Mouse (Mus musculus): ENCODE measurements around the gene Dot1l. TPM values are rescaled to one million over a fixed set of nuclear protein-coding genes. Genes with fewer than 3 reads are reported as not detected.
"Not testable (repeated sequence)": the region's sequence is repeated elsewhere in the genome, so short reads cannot be mapped to it uniquely, and the experiment has no call there.

The Dot1l gene
- polyA plus RNA-seq, 1 experiment: 6.7 TPM

GRCm38 (mm10) chr10:80808985-80809632, 54.1 kb downstream of the Dot1l start:
- no peak for DNase-seq (ENCODE audit: low spot score)

- DNase-seq (ENCODE audit: low spot score): no peak
Observed at GRCm38 (mm10) chr10:80810084-80810483, 55.1 kb downstream of the Dot1l start.

GRCm38 (mm10) chr10:80812391-80813041, 57.5 kb downstream of the Dot1l start:
- DNase-seq (ENCODE audit: low spot score): no peak

- DNase-seq (ENCODE audit: low spot score): no peak
Observed at GRCm38 (mm10) chr10:80813366-80813765, 58.4 kb downstream of the Dot1l start, which contains the start of gene Jsrp1. Jsrp1 (minus strand) TSS chr10:80813498.

- no peak for DNase-seq (ENCODE audit: low spot score)
Observed at GRCm38 (mm10) chr10:80814800-80815199, 59.8 kb downstream of the Dot1l start.

GRCm38 (mm10) chr10:80816303-80816702, 61.3 kb downstream of the Dot1l start:
- DNase-seq (ENCODE audit: low spot score): not testable (repeated sequence)

- no peak for DNase-seq (ENCODE audit: low spot score)
Observed at GRCm38 (mm10) chr10:80817164-80817563, 62.2 kb downstream of the Dot1l start.

GRCm38 (mm10) chr10:80817955-80818354, 62.9 kb downstream of the Dot1l start:
- not testable (repeated sequence) for DNase-seq (ENCODE audit: low spot score)

GRCm38 (mm10) chr10:80818599-80819281, 63.7 kb downstream of the Dot1l start:
- no peak for DNase-seq (ENCODE audit: low spot score)

GRCm38 (mm10) chr10:80819406-80819805, 64.4 kb downstream of the Dot1l start:
- DNase-seq (ENCODE audit: low spot score): no peak

- no peak for DNase-seq (ENCODE audit: low spot score)
Observed at GRCm38 (mm10) chr10:80821991-80822390, 67.0 kb downstream of the Dot1l start.

- DNase-seq (ENCODE audit: low spot score): no peak
Observed at GRCm38 (mm10) chr10:80822528-80822927, 67.5 kb downstream of the Dot1l start.

GRCm38 (mm10) chr10:80823316-80823715, 68.3 kb downstream of the Dot1l start:
- no peak for DNase-seq (ENCODE audit: low spot score)

- no peak for DNase-seq (ENCODE audit: low spot score)
Observed at GRCm38 (mm10) chr10:80823847-80824643, 69.0 kb downstream of the Dot1l start.

GRCm38 (mm10) chr10:80824827-80825226, 69.8 kb downstream of the Dot1l start:
- no peak for DNase-seq (ENCODE audit: low spot score)

- peak; percentile 91 for DNase-seq (ENCODE audit: low spot score)
Observed at GRCm38 (mm10) chr10:80826151-80827062, 71.4 kb downstream of the Dot1l start, which contains the start of gene Oaz1. Oaz1 (plus strand) TSS chr10:80826656.

GRCm38 (mm10) chr10:80827063-80827869, 72.3 kb downstream of the Dot1l start:
- DNase-seq (ENCODE audit: low spot score): no peak

- DNase-seq (ENCODE audit: low spot score): no peak
Observed at GRCm38 (mm10) chr10:80827870-80828420, 72.9 kb downstream of the Dot1l start.

GRCm38 (mm10) chr10:80828587-80828986, 73.6 kb downstream of the Dot1l start:
- DNase-seq (ENCODE audit: low spot score): not testable (repeated sequence)

Data from urinary bladder, adult 2 months (tissue).